Mouse (Mus musculus): ENCODE results near the gene Rab3il1.

DNA sequence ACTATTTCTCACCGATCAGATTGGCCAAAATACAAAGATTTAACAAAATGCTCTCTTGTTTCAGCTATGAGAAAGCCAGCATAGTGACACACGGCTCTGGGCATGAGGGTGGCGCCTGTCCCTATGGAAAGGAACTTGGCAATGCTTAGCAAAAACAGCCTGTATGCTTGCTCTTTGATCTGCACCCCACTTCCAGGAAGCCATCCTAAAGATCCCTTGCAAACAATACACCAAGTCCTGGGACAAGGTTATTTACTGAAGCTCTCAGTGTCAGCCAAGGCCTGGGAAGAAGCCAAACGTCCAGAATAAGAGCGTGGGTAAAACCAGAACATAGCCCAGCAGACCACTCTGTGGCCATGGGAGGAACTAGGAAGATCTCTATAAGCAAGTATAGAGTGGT, 40.7 kb upstream of the Rab3il1 start:
- no peak for TF ChIP-seq CTCF (IDR thresholded peaks at IDR 0.05; ENCODE audit: control insufficient read depth, insufficient read depth, insufficient replicate concordance, low read depth, low read length)
- TF ChIP-seq POLR2A (IDR thresholded peaks at IDR 0.05; ENCODE audit: control insufficient read depth, low read depth, low read length): no peak
